In the genomic region with DNA sequence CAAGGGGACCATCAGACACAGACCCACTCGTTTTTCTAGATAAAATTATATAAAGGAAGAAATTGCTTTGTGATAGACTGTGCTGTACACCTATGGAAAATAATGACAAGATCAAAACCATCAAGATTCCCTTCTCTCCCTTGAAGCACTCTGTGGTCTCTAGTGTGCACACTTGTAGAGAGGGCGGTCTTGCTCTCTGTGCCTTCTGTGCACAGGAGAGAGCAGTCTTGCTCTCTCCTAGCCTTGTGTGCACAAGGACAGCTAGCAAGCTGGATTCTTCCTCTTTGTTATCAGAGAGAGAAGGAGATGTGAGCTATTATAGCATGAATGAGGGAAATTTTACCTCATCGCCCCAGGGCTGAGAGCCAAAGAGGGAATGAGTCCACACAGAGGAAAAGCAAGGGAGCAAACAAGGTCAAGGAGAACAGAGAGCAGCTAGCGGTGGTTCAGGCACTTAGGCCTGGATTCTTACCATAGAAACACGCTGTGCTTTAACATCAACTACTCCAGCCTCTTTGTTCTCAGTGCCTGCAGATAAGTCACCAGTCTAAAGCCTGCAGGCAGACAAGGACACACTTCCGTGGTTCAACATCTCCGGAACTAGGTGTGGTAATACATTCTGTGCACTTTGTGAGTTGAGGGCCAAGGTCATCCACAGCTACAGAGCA, we compare ENCODE assay signal across 12 mouse cellular contexts.
DNase-seq lines count a peak whose midpoint lies in the region; ATAC-seq and TF ChIP-seq lines count a peak whose summit lies in the region.
"Had no signal": no experiment of that assay in that cellular context is flagged by ENCODE, and none has a peak within 500 bp of the region (broad histone marks: within the 10 kb centered on the region; RNA-seq: fewer than 3 reads in every experiment).

No protein-coding gene starts in this region.

- DNase-seq in testis, postnatal 14 days (ENCODE audit: low spot score) = peak; percentile 29
- DNase-seq in testis, postnatal 10 days (ENCODE audit: low spot score) = no peak
- DNase-seq in cerebellum, postnatal 14 days = no peak
- no peak for DNase-seq in layer of hippocampus, adult 2 months (ENCODE audit: low spot score in 2 of 2)
- no peak for DNase-seq in kidney, postnatal 14 days
- DNase-seq: cerebellum, postnatal 10 days; kidney, postnatal 4 days; left cerebral cortex, postnatal 4 days had no signal

- H3K27me3 ChIP-seq in hindbrain, embryonic 13.5 days = no peaks in the 10 kb centered on the region
- no peaks in the 10 kb centered on the region for H3K27me3 ChIP-seq in hindbrain, embryonic 16.5 days (replicated peaks; ENCODE audit: control insufficient read depth, insufficient read depth, low read length)
- H3K27me3 ChIP-seq in heart, embryonic 15.5 days = no peaks in the 10 kb centered on the region

- no peak overlapping the region for H3K9ac ChIP-seq in hindbrain, embryonic 13.5 days
- H3K9ac ChIP-seq in hindbrain, embryonic 16.5 days (ENCODE audit: low read depth, low read length) = no peak overlapping the region
- H3K9ac ChIP-seq in heart, embryonic 15.5 days = no peak overlapping the region

- H3K4me2 ChIP-seq in hindbrain, embryonic 13.5 days = no peak overlapping the region
- no peak overlapping the region for H3K4me2 ChIP-seq in hindbrain, embryonic 16.5 days (ENCODE audit: low read length)
- H3K4me2 ChIP-seq in heart, embryonic 15.5 days = no peak overlapping the region

- H3K36me3 ChIP-seq in hindbrain, embryonic 13.5 days = no peaks in the 10 kb centered on the region
- no peaks in the 10 kb centered on the region for H3K36me3 ChIP-seq in hindbrain, embryonic 16.5 days (ENCODE audit: control insufficient read depth, insufficient read depth, low read length)
- no peaks in the 10 kb centered on the region for H3K36me3 ChIP-seq in heart, embryonic 15.5 days

- 0 out of 2 replicates have a peak, but pooled peaks cover 5% of the 10 kb centered on the region for H3K4me1 ChIP-seq in hindbrain, embryonic 13.5 days (replicated peaks)
- H3K4me1 ChIP-seq in hindbrain, embryonic 16.5 days (ENCODE audit: control insufficient read depth, insufficient read depth, low read depth, low read length) = no peaks in the 10 kb centered on the region
- peaks cover 5% of the 10 kb centered on the region for H3K4me1 ChIP-seq in heart, embryonic 15.5 days (replicated peaks)

- ATAC-seq in hindbrain, embryonic 13.5 days (ENCODE audit: low FRiP score) = no peak
- ATAC-seq in hindbrain, embryonic 16.5 days = no peak
- no peak for ATAC-seq in heart, embryonic 15.5 days (replicated peaks; ENCODE audit: insufficient number of reproducible peaks, insufficient read depth, low FRiP score, low read depth)

- 74% methylated on average over 7 of the region's 7 CpGs for WGBS in hindbrain, embryonic 13.5 days
- 67% methylated on average over 7 of the region's 7 CpGs for WGBS in hindbrain, embryonic 16.5 days
- WGBS in heart, embryonic 15.5 days = 44% methylated on average over 7 of the region's 7 CpGs

- no peaks in the 10 kb centered on the region for H3K9me3 ChIP-seq in hindbrain, embryonic 13.5 days
- H3K9me3 ChIP-seq in hindbrain, embryonic 16.5 days (ENCODE audit: control insufficient read depth, low read length) = no peaks in the 10 kb centered on the region
- no peaks in the 10 kb centered on the region for H3K9me3 ChIP-seq in heart, embryonic 15.5 days (replicated peaks)

- peak overlapping the region; percentile 44; the same call in 1 of the 2 replicates for H3K27ac ChIP-seq in hindbrain, embryonic 13.5 days
- H3K27ac ChIP-seq in hindbrain, embryonic 16.5 days (ENCODE audit: low read depth, low read length) = no peak overlapping the region
- H3K27ac ChIP-seq in heart, embryonic 15.5 days = peak overlapping the region; percentile 33; the same call in 1 of the 2 replicates
- H3K27ac ChIP-seq in layer of hippocampus, adult 2 months = no peak overlapping the region
- H3K27ac ChIP-seq: stomach, postnatal 0 days had no signal

- no peak overlapping the region for H3K4me3 ChIP-seq in hindbrain, embryonic 13.5 days
- no peak overlapping the region for H3K4me3 ChIP-seq in hindbrain, embryonic 16.5 days (ENCODE audit: low read length)
- H3K4me3 ChIP-seq in heart, embryonic 15.5 days = no peak overlapping the region
- no peak overlapping the region for H3K4me3 ChIP-seq in layer of hippocampus, adult 2 months

- TF ChIP-seq CTCF in layer of hippocampus, adult 2 months (conservative IDR thresholded peaks at IDR 0.05) = no peak

Comparison
In these comparisons a context has a peak if more than half of its experiments do, and no peak if none do; other contexts are left out.
1. H3K27ac ChIP-seq: peak in hindbrain, embryonic 13.5 days (single experiment) and heart, embryonic 15.5 days (single experiment); none in hindbrain, embryonic 16.5 days (single experiment) and layer of hippocampus, adult 2 months (single experiment).